ENCODE assay signal across 8 mouse cellular contexts in genomic region chr4:123305789-123306188, GRCm38 (mm10). TPM values are rescaled to one million over a fixed set of nuclear protein-coding genes. Genes with fewer than 3 reads are reported as not detected.
DNase-seq lines count a peak whose midpoint lies in the region; ATAC-seq and TF ChIP-seq lines count a peak whose summit lies in the region.

No protein-coding gene starts in this region.

- H3K9me3 ChIP-seq in limb, embryonic 11.5 days (ENCODE audit: control insufficient read depth, low read length), result no peaks in the 10 kb centered on the region
- H3K9me3 ChIP-seq in limb, embryonic 10.5 days (replicated peaks), result no peaks in the 10 kb centered on the region
- no peaks in the 10 kb centered on the region for H3K9me3 ChIP-seq in embryonic facial prominence, embryonic 14.5 days (ENCODE audit: control insufficient read depth, low read length)
- no peaks in the 10 kb centered on the region for H3K9me3 ChIP-seq in lung, embryonic 14.5 days (ENCODE audit: low read depth, low read length)

- no peak overlapping the region for H3K27ac ChIP-seq in limb, embryonic 11.5 days (replicated peaks; ENCODE audit: low read depth, low read length)
- H3K27ac ChIP-seq in limb, embryonic 10.5 days, result no peak overlapping the region
- no peak overlapping the region for H3K27ac ChIP-seq in embryonic facial prominence, embryonic 14.5 days (replicated peaks; ENCODE audit: low read depth, low read length)
- H3K27ac ChIP-seq in lung, embryonic 14.5 days (ENCODE audit: low read depth), result no peak overlapping the region

- no peaks in the 10 kb centered on the region for H3K4me1 ChIP-seq in limb, embryonic 11.5 days (ENCODE audit: control insufficient read depth, insufficient read depth, low read length)
- H3K4me1 ChIP-seq in limb, embryonic 10.5 days, result peaks cover 15% of the 10 kb centered on the region
- H3K4me1 ChIP-seq in embryonic facial prominence, embryonic 14.5 days (ENCODE audit: control insufficient read depth, insufficient read depth, low read length), result no peaks in the 10 kb centered on the region
- H3K4me1 ChIP-seq in lung, embryonic 14.5 days (ENCODE audit: insufficient read depth), result no peaks in the 10 kb centered on the region

- H3K27me3 ChIP-seq in limb, embryonic 11.5 days (ENCODE audit: control insufficient read depth, insufficient read depth, low read length), result no peaks in the 10 kb centered on the region
- no peaks in the 10 kb centered on the region for H3K27me3 ChIP-seq in limb, embryonic 10.5 days (ENCODE audit: low read depth, poor library complexity, severe bottlenecking)
- H3K27me3 ChIP-seq in embryonic facial prominence, embryonic 14.5 days (replicated peaks; ENCODE audit: control insufficient read depth, insufficient read depth, low read length), result no peaks in the 10 kb centered on the region
- H3K27me3 ChIP-seq in lung, embryonic 14.5 days (ENCODE audit: insufficient read depth, low read length), result no peaks in the 10 kb centered on the region

- H3K4me3 ChIP-seq in limb, embryonic 11.5 days (ENCODE audit: low read depth, low read length), result no peak overlapping the region
- H3K4me3 ChIP-seq in limb, embryonic 10.5 days, result no peak overlapping the region
- no peak overlapping the region for H3K4me3 ChIP-seq in embryonic facial prominence, embryonic 14.5 days (ENCODE audit: low read depth, low read length)
- H3K4me3 ChIP-seq in lung, embryonic 14.5 days (ENCODE audit: low read depth, low read length), result no peak overlapping the region

- H3K36me3 ChIP-seq in limb, embryonic 11.5 days (ENCODE audit: control insufficient read depth, insufficient read depth, low read length), result peaks cover 19% of the 10 kb centered on the region
- peaks cover 55% of the 10 kb centered on the region for H3K36me3 ChIP-seq in limb, embryonic 10.5 days
- H3K36me3 ChIP-seq in embryonic facial prominence, embryonic 14.5 days (ENCODE audit: control insufficient read depth, insufficient read depth, low read length), result peaks cover 27% of the 10 kb centered on the region
- peaks cover 20% of the 10 kb centered on the region for H3K36me3 ChIP-seq in lung, embryonic 14.5 days (ENCODE audit: insufficient read depth)

- DNase-seq in limb, embryonic 11.5 days (ENCODE audit: low spot score), result peak; percentile 40
- no peak for DNase-seq in limb, embryonic 10.5 days (ENCODE audit: low spot score)
- peak; percentile 83 for DNase-seq in NIH3T3 (ENCODE audit: low read depth)
- DNase-seq in embryonic facial prominence, embryonic 14.5 days (ENCODE audit: low spot score), result peak; percentile 57
- peak; percentile 84 for DNase-seq in lung, embryonic 14.5 days
- peak; percentile 79 for DNase-seq in retina, postnatal 1 day
- DNase-seq in ovary, postnatal 36 days (ENCODE audit: low spot score), result no peak

- H3K9ac ChIP-seq in limb, embryonic 11.5 days (ENCODE audit: low read length), result no peak overlapping the region
- H3K9ac ChIP-seq in embryonic facial prominence, embryonic 14.5 days (ENCODE audit: low read depth, low read length), result no peak overlapping the region
- H3K9ac ChIP-seq in lung, embryonic 14.5 days, result no peak overlapping the region

- H3K4me2 ChIP-seq in limb, embryonic 11.5 days (ENCODE audit: low read depth, severe bottlenecking), result no peak overlapping the region
- H3K4me2 ChIP-seq in embryonic facial prominence, embryonic 14.5 days (ENCODE audit: low read depth, low read length), result no peak overlapping the region
- no peak overlapping the region for H3K4me2 ChIP-seq in lung, embryonic 14.5 days

- WGBS in limb, embryonic 11.5 days, result 34% methylated on average over 3 of the region's 3 CpGs
- WGBS in limb, embryonic 10.5 days, result 39% methylated on average over 3 of the region's 3 CpGs
- 25% methylated on average over 3 of the region's 3 CpGs for WGBS in embryonic facial prominence, embryonic 14.5 days
- 25% methylated on average over 3 of the region's 3 CpGs for WGBS in lung, embryonic 14.5 days

- TF ChIP-seq CTCF in lung, embryonic 14.5 days (IDR thresholded peaks at IDR 0.05; ENCODE audit: low read depth), result peak; percentile 83

- ATAC-seq in limb, embryonic 11.5 days (ENCODE audit: insufficient number of reproducible peaks, low FRiP score, low TSS enrichment, low read depth), result 0 out of 2 replicates have a peak, but pooled peaks have one; percentile 24
- 0 out of 2 replicates have a peak, but pooled peaks have one; percentile 44 for ATAC-seq in embryonic facial prominence, embryonic 14.5 days (ENCODE audit: low read depth)
- ATAC-seq in inflammation-experienced regulatory T-cells, adult 6 months, result peak; percentile 86
- ATAC-seq in lung, embryonic 14.5 days (ENCODE audit: insufficient read depth), result peak; percentile 59

RNA-seq across cellular contexts. Expression of gene Oxct2a, which starts 17.6 kb away (rescaled TPM):
- polyA plus RNA-seq in limb, embryonic 11.5 days (2014; fragmentation: Nextera tagmentation; extraction: Ambion mirVana), result not detected in 2 replicates
- not detected in 2 replicates for polyA plus RNA-seq in limb, embryonic 10.5 days (2016; fragmentation: Nextera tagmentation; extraction: Ambion mirVana)
- polyA plus RNA-seq in embryonic facial prominence, embryonic 14.5 days (2014; fragmentation: Nextera tagmentation; extraction: Ambion mirVana), result not detected in 2 replicates
- polyA plus RNA-seq in inflammation-experienced regulatory T-cells, adult 6 months (2017; shearing (Covaris generic)), result not detected
- polyA plus RNA-seq in lung, embryonic 14.5 days (2014; fragmentation: Nextera tagmentation; extraction: Ambion mirVana), result not detected in 2 replicates

RNA-seq across cellular contexts. Expression of gene Bmp8a, which starts 37.3 kb away (rescaled TPM):
- 0.24 and 0.31 TPM in 2 replicates for polyA plus RNA-seq in limb, embryonic 11.5 days (2014; fragmentation: Nextera tagmentation; extraction: Ambion mirVana)
- polyA plus RNA-seq in limb, embryonic 10.5 days (2016; fragmentation: Nextera tagmentation; extraction: Ambion mirVana), result 0.19 and 0.24 TPM in 2 replicates
- 2.3 and 3.4 TPM in 2 replicates for polyA plus RNA-seq in embryonic facial prominence, embryonic 14.5 days (2014; fragmentation: Nextera tagmentation; extraction: Ambion mirVana)
- not detected for polyA plus RNA-seq in inflammation-experienced regulatory T-cells, adult 6 months (2017; shearing (Covaris generic))
- polyA plus RNA-seq in lung, embryonic 14.5 days (2014; fragmentation: Nextera tagmentation; extraction: Ambion mirVana), result 0.11 and 0.30 TPM in 2 replicates

RNA-seq across cellular contexts. Expression of gene Pabpc4, which starts 43.6 kb away (rescaled TPM):
- 50.5 and 56.2 TPM in 2 replicates for polyA plus RNA-seq in limb, embryonic 11.5 days (2014; fragmentation: Nextera tagmentation; extraction: Ambion mirVana)
- polyA plus RNA-seq in limb, embryonic 10.5 days (2016; fragmentation: Nextera tagmentation; extraction: Ambion mirVana), result 54.1 and 64.4 TPM in 2 replicates
- 60.4 and 60.8 TPM in 2 replicates for polyA plus RNA-seq in embryonic facial prominence, embryonic 14.5 days (2014; fragmentation: Nextera tagmentation; extraction: Ambion mirVana)
- polyA plus RNA-seq in inflammation-experienced regulatory T-cells, adult 6 months (2017; shearing (Covaris generic)), result 10 to 100 TPM; 13.5 to 18.7 (median 14.7) TPM
- 46.1 and 50.0 TPM in 2 replicates for polyA plus RNA-seq in lung, embryonic 14.5 days (2014; fragmentation: Nextera tagmentation; extraction: Ambion mirVana)

Comparison
In these comparisons a context has a peak if more than half of its experiments do, and no peak if none do; other contexts are left out.
1. DNase-seq: peak in limb, embryonic 11.5 days (single experiment), NIH3T3 (single experiment), embryonic facial prominence, embryonic 14.5 days (single experiment), lung, embryonic 14.5 days (single experiment) and retina, postnatal 1 day (single experiment); none in limb, embryonic 10.5 days (single experiment) and ovary, postnatal 36 days (single experiment).
2. ATAC-seq: peak in every context shown above with its lines; median percentile 86 in inflammation-experienced regulatory T-cells, adult 6 months; 59 in lung, embryonic 14.5 days; 44 in embryonic facial prominence, embryonic 14.5 days; 24 in limb, embryonic 11.5 days.